Mouse (Mus musculus): ENCODE data around the gene Add3.

GRCm38 (mm10) chr19:53126546-53126945 is 13.7 kb upstream of the Add3 start:
- TF ChIP-seq GATA1 (IDR thresholded peaks at IDR 0.05; ENCODE audit: low read depth, low read length) (no peak), HCFC1 (IDR thresholded peaks at IDR 0.05; ENCODE audit: low read depth, low read length) (no peak), TCF12 (IDR thresholded peaks at IDR 0.05; ENCODE audit: low read depth, low read length) (no peak)
